Mouse (Mus musculus): ENCODE measurements at regions not wholly inside any gene's neighbourhood (a gene's known extent, or its start where the extent isn't known, plus 50 kb on each side); places are given as distances from the start of the nearest gene placed in this dataset.
"Not testable (repeated sequence)": the region's sequence is repeated elsewhere in the genome, so short reads cannot be mapped to it uniquely, and the experiment has no call there.

GRCm38 (mm10) chr12:113241373-113242193, 55.9 kb downstream of the Tmem121 start:
- no peak for DNase-seq

GRCm38 (mm10) chr12:113242194-113242510, 56.4 kb downstream of the Tmem121 start:
- DNase-seq, result no peak

- DNase-seq, result no peak
These were observed 59.0 kb downstream of the Tmem121 start for GRCm38 (mm10) chr12:113244685-113245084.

GRCm38 (mm10) chr12:113253446-113254424, 68.0 kb downstream of the Tmem121 start:
- not testable (repeated sequence) for DNase-seq

- DNase-seq, result peak; percentile 9
These were observed 69.6 kb downstream of the Tmem121 start for GRCm38 (mm10) chr12:113255331-113255730.

- DNase-seq, result no peak
These were observed 70.9 kb downstream of the Tmem121 start for GRCm38 (mm10) chr12:113256628-113257027.

- DNase-seq, result no peak
These were observed 71.5 kb downstream of the Tmem121 start for GRCm38 (mm10) chr12:113257243-113257642.

GRCm38 (mm10) chr12:113259476-113259875, 73.7 kb downstream of the Tmem121 start:
- DNase-seq, result no peak

- no peak for DNase-seq
These were observed 74.6 kb downstream of the Tmem121 start for GRCm38 (mm10) chr12:113260304-113260703.

GRCm38 (mm10) chr12:113275934-113276333, 90.2 kb downstream of the Tmem121 start:
- no peak for DNase-seq

GRCm38 (mm10) chr12:113276355-113276942, 90.7 kb downstream of the Tmem121 start:
- no peak for DNase-seq

GRCm38 (mm10) chr12:113277741-113278140, 92.0 kb downstream of the Tmem121 start:
- no peak for DNase-seq

- DNase-seq, result no peak
These were observed 106.5 kb downstream of the Tmem121 start for GRCm38 (mm10) chr12:113292029-113292809.

- DNase-seq, result no peak
These were observed 110.2 kb downstream of the Tmem121 start for GRCm38 (mm10) chr12:113295924-113296323.

GRCm38 (mm10) chr12:113305973-113306372, 120.2 kb downstream of the Tmem121 start:
- no peak for DNase-seq

GRCm38 (mm10) chr12:113313319-113313718, 127.6 kb downstream of the Tmem121 start:
- DNase-seq, result no peak

- DNase-seq, result no peak
These were observed 128.9 kb downstream of the Tmem121 start for GRCm38 (mm10) chr12:113314624-113315023.

- DNase-seq, result peak; percentile 9
These were observed 135.4 kb downstream of the Tmem121 start for GRCm38 (mm10) chr12:113321086-113321485.

- no peak for DNase-seq
These were observed 136.4 kb downstream of the Tmem121 start for GRCm38 (mm10) chr12:113322173-113322572.

- DNase-seq, result no peak
These were observed 142.1 kb downstream of the Tmem121 start for GRCm38 (mm10) chr12:113327851-113328250.

- no peak for DNase-seq
These were observed 144.5 kb downstream of the Tmem121 start for GRCm38 (mm10) chr12:113330266-113330665.

GRCm38 (mm10) chr12:113332226-113332625, 146.5 kb downstream of the Tmem121 start:
- no peak for DNase-seq
